Comparison of ENCODE assay signal across 8 mouse cellular contexts in the genomic region with DNA sequence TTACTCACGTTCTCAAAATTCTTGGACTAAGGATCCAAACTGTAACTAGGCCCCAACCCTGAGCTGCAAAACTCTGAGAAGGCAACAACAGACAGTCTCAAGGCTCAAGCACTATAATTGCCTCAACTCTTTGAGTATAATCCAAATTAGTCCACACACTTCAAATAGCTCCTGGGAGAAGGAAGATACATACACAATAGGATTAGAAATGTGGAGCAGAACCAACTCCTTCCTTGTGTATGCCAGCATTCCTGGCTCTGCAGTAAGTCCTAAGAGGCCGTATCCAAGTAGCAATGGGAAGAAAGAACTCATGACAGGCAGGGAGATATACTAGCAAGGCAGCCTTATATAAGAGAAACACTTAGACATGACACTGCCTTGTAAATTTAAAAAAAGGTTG. TPM values are rescaled to one million over a fixed set of nuclear protein-coding genes. Genes with fewer than 3 reads are reported as not detected.
DNase-seq lines count a peak whose midpoint lies in the region; ATAC-seq and TF ChIP-seq lines count a peak whose summit lies in the region.

No protein-coding gene starts in this region.

- H3K9me3 ChIP-seq in hindbrain, embryonic 16.5 days (ENCODE audit: control insufficient read depth, low read length): no peaks in the 10 kb centered on the region
- H3K9me3 ChIP-seq in neural tube, embryonic 12.5 days: no peaks in the 10 kb centered on the region

- peaks cover 25% of the 10 kb centered on the region for H3K4me1 ChIP-seq in hindbrain, embryonic 16.5 days (ENCODE audit: control insufficient read depth, insufficient read depth, low read depth, low read length)
- H3K4me1 ChIP-seq in neural tube, embryonic 12.5 days: peaks cover 27% of the 10 kb centered on the region

- H3K4me3 ChIP-seq in left cerebral cortex, adult 2 months: peak overlapping the region; percentile 11; the same call in 1 of the 2 replicates
- no peak overlapping the region for H3K4me3 ChIP-seq in hindbrain, embryonic 16.5 days (ENCODE audit: low read length)
- peak overlapping the region; percentile 18; the same call in 1 of the 2 replicates for H3K4me3 ChIP-seq in neural tube, embryonic 12.5 days

- no peaks in the 10 kb centered on the region for H3K27me3 ChIP-seq in hindbrain, embryonic 16.5 days (replicated peaks; ENCODE audit: control insufficient read depth, insufficient read depth, low read length)
- no peaks in the 10 kb centered on the region for H3K27me3 ChIP-seq in neural tube, embryonic 12.5 days (replicated peaks)

- H3K9ac ChIP-seq in hindbrain, embryonic 16.5 days (ENCODE audit: low read depth, low read length): no peak overlapping the region
- no peak overlapping the region for H3K9ac ChIP-seq in neural tube, embryonic 12.5 days

- H3K27ac ChIP-seq in left cerebral cortex, adult 2 months: no peak overlapping the region
- H3K27ac ChIP-seq in hindbrain, embryonic 16.5 days (ENCODE audit: low read depth, low read length): no peak overlapping the region
- H3K27ac ChIP-seq in neural tube, embryonic 12.5 days: no peak overlapping the region

- 86% methylated on average over 2 of the region's 2 CpGs for WGBS in hindbrain, embryonic 16.5 days
- 79% methylated on average over 2 of the region's 2 CpGs for WGBS in neural tube, embryonic 12.5 days

- intact Hi-C loops in left cerebral cortex, adult 2 months (cut with DNase I): no loop called here

- no peak for ATAC-seq in hindbrain, embryonic 16.5 days
- ATAC-seq in neural tube, embryonic 12.5 days (ENCODE audit: low FRiP score, low read depth): no peak
- no peak for ATAC-seq in frontal cortex, adult (ENCODE audit: low TSS enrichment)

- peaks cover 8% of the 10 kb centered on the region for H3K36me3 ChIP-seq in hindbrain, embryonic 16.5 days (ENCODE audit: control insufficient read depth, insufficient read depth, low read length)
- peaks cover 19% of the 10 kb centered on the region for H3K36me3 ChIP-seq in neural tube, embryonic 12.5 days

- TF ChIP-seq CTCF in left cerebral cortex, adult 2 months (IDR thresholded peaks at IDR 0.05): no peak

- DNase-seq in left cerebral cortex, adult 2 months (ENCODE audit: extremely low spot score in 1 of 2, low spot score in 2 of 2): no peak
- DNase-seq in left cerebral cortex, adult 9 months (ENCODE audit: low spot score in 2 of 2): no peak
- DNase-seq in fat pad, adult 2 months (ENCODE audit: extremely low read depth, low read depth, low spot score): peak; percentile 73
- no peak for DNase-seq in frontal cortex, postnatal 36 days (ENCODE audit: low spot score in 2 of 2)
- no peak for DNase-seq in ovary, postnatal 36 days (ENCODE audit: low spot score)

- peak overlapping the region; percentile 31 for H3K4me2 ChIP-seq in hindbrain, embryonic 16.5 days (ENCODE audit: low read length)
- H3K4me2 ChIP-seq in neural tube, embryonic 12.5 days (replicated peaks): peak overlapping the region; percentile 78

RNA-seq across cellular contexts. Expression of gene Atxn7l3b, which starts 2.5 kb away (rescaled TPM):
- 100 to 1,000 TPM; 175 TPM for total RNA-seq in left cerebral cortex, adult 2 months (2021)
- 351 and 357 TPM in 2 replicates for polyA plus RNA-seq in hindbrain, embryonic 16.5 days (2015; fragmentation: Nextera tagmentation; extraction: Ambion mirVana)
- polyA plus RNA-seq in neural tube, embryonic 12.5 days (2016; fragmentation: Nextera tagmentation; extraction: Ambion mirVana): 383 and 408 TPM in 2 replicates
